ENCODE assay signal across 10 mouse cellular contexts in the genomic region with DNA sequence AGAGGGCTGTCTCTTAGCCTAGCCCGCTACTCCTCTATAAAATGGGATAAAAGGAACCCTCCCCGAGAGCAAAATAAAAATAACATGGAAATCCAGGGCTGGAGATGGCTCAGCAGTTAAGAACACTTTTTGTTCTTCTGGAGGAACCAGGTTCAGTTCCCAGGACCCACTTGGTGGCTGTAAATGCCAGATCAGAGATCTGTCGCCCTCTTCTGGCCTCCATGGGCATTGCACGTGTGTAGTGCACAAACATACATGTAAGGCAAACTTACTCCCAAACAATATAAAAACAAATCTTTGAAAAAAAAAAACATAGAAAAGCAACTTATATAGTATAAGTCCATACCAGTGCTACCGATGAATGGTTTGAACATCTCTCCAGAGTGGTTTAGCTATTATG.
DNase-seq lines count a peak whose midpoint lies in the region; TF ChIP-seq lines count a peak whose summit lies in the region.
"Had no signal": no experiment of that assay in that cellular context is flagged by ENCODE, and none has a peak within 500 bp of the region (broad histone marks: within the 10 kb centered on the region; RNA-seq: fewer than 3 reads in every experiment).

No protein-coding gene starts in this region.

- DNase-seq in heart, postnatal 4 days = peak; percentile 41
- no peak for DNase-seq in heart, adult 9 months (ENCODE audit: low spot score in 2 of 2)
- peak; percentile 38 for DNase-seq in WW6 (ENCODE audit: low read depth, low spot score)
- DNase-seq in kidney, adult 9 months = peak; percentile 44
- peak; percentile 5 for DNase-seq in spleen, adult 12 weeks (ENCODE audit: low spot score)
- DNase-seq in layer of hippocampus, postnatal 36 days = no peak
- no peak for DNase-seq in urinary bladder, postnatal 4 days (ENCODE audit: low spot score in 2 of 2)
- DNase-seq: liver, embryonic 13.5 days had no signal

- H3K4me3 ChIP-seq in C2C12 (ENCODE audit: insufficient read depth, poor library complexity, severe bottlenecking) = no peak overlapping the region
- H3K4me3 ChIP-seq: embryonic facial prominence, embryonic 15.5 days; liver, embryonic 13.5 days had no signal

- H3K36me3 ChIP-seq in C2C12 (ENCODE audit: control insufficient read depth, insufficient read depth) = no peaks in the 10 kb centered on the region
- H3K36me3 ChIP-seq: embryonic facial prominence, embryonic 15.5 days; liver, embryonic 13.5 days had no signal

- no peaks in the 10 kb centered on the region for H3K27me3 ChIP-seq in C2C12 (ENCODE audit: control insufficient read depth, insufficient read depth, insufficient read length)
- H3K27me3 ChIP-seq: embryonic facial prominence, embryonic 15.5 days had no signal

- H3K79me3 ChIP-seq in C2C12 (ENCODE audit: low read depth) = no peaks in the 10 kb centered on the region

- H3K79me2 ChIP-seq in C2C12 (ENCODE audit: control insufficient read depth, insufficient read depth) = no peaks in the 10 kb centered on the region

- TF ChIP-seq CTCF in C2C12 (IDR thresholded peaks at IDR 0.05; ENCODE audit: control insufficient read depth, insufficient read depth, insufficient read length) = peak; percentile 5

- no peak overlapping the region for H3ac ChIP-seq in C2C12 (ENCODE audit: control insufficient read depth, insufficient read length, low read depth)

TF ChIP-seq in C2C12, 6 proteins besides CTCF, POLR2A, EP300 and RAD21:
- TF ChIP-seq MAX (IDR thresholded peaks at IDR 0.05) (peak; percentile 40), USF1 (IDR thresholded peaks at IDR 0.05; ENCODE audit: low read depth) (no peak)

Comparison
In these comparisons a context has a peak if more than half of its experiments do, and no peak if none do; other contexts are left out.
1. DNase-seq: peak in heart, postnatal 4 days (single experiment), WW6 (single experiment), kidney, adult 9 months (single experiment) and spleen, adult 12 weeks (single experiment); none in heart, adult 9 months (0 of 2), layer of hippocampus, postnatal 36 days (0 of 2) and urinary bladder, postnatal 4 days (0 of 2).